Mouse (Mus musculus) lung, embryonic 16.5 days (tissue): Measurements from ENCODE around the gene Tmem9. TPM values are rescaled to one million over a fixed set of nuclear protein-coding genes. Genes with fewer than 3 reads are reported as not detected.

Experiments
- ATAC-seq: fragments of 200-750 bp; cut with Nextera tagmentation; 2 replicates; pipeline ENCODE4 v1.8.0; 2017; ENCODE audit warnings: low read depth, mild to moderate bottlenecking, moderate library complexity
- H3K27ac ChIP-seq: fragments of 300-500 bp; sonication (generic); 2 replicates; pipeline ENCODE4 v1.5.1; 2014; ENCODE audit warnings: mild to moderate bottlenecking, control low read depth, low read length
- H3K27me3 ChIP-seq: fragments of 300-500 bp; sonication (generic); 2 replicates; pipeline ENCODE4 v1.6.1; 2014; ENCODE audit warnings: low read depth, low read length, mixed read lengths; ENCODE audit not compliant: control insufficient read depth, insufficient read depth
- H3K36me3 ChIP-seq: fragments of 300-500 bp; sonication (generic); 2 replicates; pipeline ENCODE4 v1.6.1; 2014; ENCODE audit warnings: low read length; ENCODE audit not compliant: control insufficient read depth, insufficient read depth
- H3K4me1 ChIP-seq: fragments of 300-500 bp; sonication (generic); replicated peaks from 2 replicates; pipeline ENCODE4 v1.6.1; 2014; ENCODE audit warnings: low read length, mixed read lengths; ENCODE audit not compliant: control insufficient read depth, insufficient read depth
- H3K4me2 ChIP-seq: fragments of 300-500 bp; sonication (generic); 2 replicates; pipeline ENCODE4 v1.6.1; 2014; ENCODE audit warnings: low read depth, low read length, control low read depth
- H3K4me3 ChIP-seq: fragments of 300-500 bp; sonication (generic); 2 replicates; pipeline ENCODE4 v1.5.1; 2014; ENCODE audit warnings: mild to moderate bottlenecking, low read length, control low read depth
- H3K9ac ChIP-seq: fragments of 300-500 bp; sonication (generic); 2 replicates; pipeline ENCODE4 v1.6.1; 2014; ENCODE audit warnings: low read length, control low read depth
- H3K9me3 ChIP-seq: fragments of 300-500 bp; sonication (generic); 2 replicates; pipeline ENCODE4 v1.6.1; 2016; ENCODE audit warnings: low read length; ENCODE audit not compliant: control insufficient read depth
- WGBS: fragments of 180-500 bp; shearing (Covaris S2); extraction: QIAGEN DNeasy Blood & Tissue Kit; methylation state at CpG from one replicate; pipeline ENCODE4 v1.1.7; 2014; 5-methylcytosine and 5-hydroxymethylcytosine counted together
- polyA plus RNA-seq: library from polyadenylated mRNA; unstranded; fragments of >200 nt; fragmentation: Nextera tagmentation; extraction: Ambion mirVana; gene quantifications from 2 replicates; pipeline ENCODE4 v1.2.1, GENCODE M21; 2015

Gene Tmem9
- polyA plus RNA-seq, 1 experiment from 2014 or later, result 171 TPM

GRCm38 (mm10) chr1:136061041-136061789 lies 53.3 kb downstream of the Tmem9 start:
- Histone ChIP-seq H3K4me2 (no peak overlapping the region), H3K36me3 (no peaks in the 10 kb centered on the region), H3K9ac (no peak overlapping the region), H3K27ac (no peak overlapping the region), H3K4me1 (no peaks in the 10 kb centered on the region), H3K9me3 (no peaks in the 10 kb centered on the region), H3K4me3 (no peak overlapping the region), H3K27me3 (no peaks in the 10 kb centered on the region)
- ATAC-seq, result no peak
- WGBS, result 55% methylated on average over 9 of the region's 9 CpGs

GRCm38 (mm10) chr1:136061790-136062141 lies 53.8 kb downstream of the Tmem9 start:
- Histone ChIP-seq H3K27me3 (no peaks in the 10 kb centered on the region), H3K27ac (no peak overlapping the region), H3K4me1 (no peaks in the 10 kb centered on the region), H3K36me3 (no peaks in the 10 kb centered on the region), H3K9ac (no peak overlapping the region), H3K4me3 (no peak overlapping the region), H3K9me3 (no peaks in the 10 kb centered on the region), H3K4me2 (no peak overlapping the region)
- ATAC-seq, result no peak
- 86% methylated on average over 7 of the region's 7 CpGs for WGBS

GRCm38 (mm10) chr1:136063991-136064390 lies 56.0 kb downstream of the Tmem9 start:
- Histone ChIP-seq H3K9me3 (no peaks in the 10 kb centered on the region), H3K4me2 (no peak overlapping the region), H3K4me3 (no peak overlapping the region), H3K36me3 (no peaks in the 10 kb centered on the region), H3K4me1 (no peaks in the 10 kb centered on the region), H3K27ac (no peak overlapping the region), H3K27me3 (no peaks in the 10 kb centered on the region), H3K9ac (no peak overlapping the region)
- ATAC-seq, result no peak
- 56% methylated on average over 5 of the region's 5 CpGs for WGBS

GRCm38 (mm10) chr1:136066621-136067020 lies 58.7 kb downstream of the Tmem9 start:
- no peak for ATAC-seq
- WGBS, result 69% methylated on average over 1 of the region's 1 CpGs
- no peak overlapping the region for H3K9ac ChIP-seq
- H3K4me2 ChIP-seq, result no peak overlapping the region
- no peaks in the 10 kb centered on the region for H3K27me3 ChIP-seq
- no peaks in the 10 kb centered on the region for H3K9me3 ChIP-seq
- no peaks in the 10 kb centered on the region for H3K36me3 ChIP-seq
- H3K4me3 ChIP-seq, result no peak overlapping the region
- H3K4me1 ChIP-seq, result no peaks in the 10 kb centered on the region
- H3K27ac ChIP-seq, result no peak overlapping the region

GRCm38 (mm10) chr1:136067579-136067978 lies 59.6 kb downstream of the Tmem9 start:
- no peak for ATAC-seq
- Histone ChIP-seq H3K4me2 (no peak overlapping the region), H3K36me3 (no peaks in the 10 kb centered on the region), H3K9me3 (no peaks in the 10 kb centered on the region), H3K9ac (no peak overlapping the region), H3K27me3 (no peaks in the 10 kb centered on the region), H3K4me1 (no peaks in the 10 kb centered on the region), H3K27ac (no peak overlapping the region), H3K4me3 (no peak overlapping the region)
- 42% methylated on average over 3 of the region's 3 CpGs for WGBS

- no peak overlapping the region for H3K27ac ChIP-seq
- H3K4me2 ChIP-seq, result no peak overlapping the region
- no peaks in the 10 kb centered on the region for H3K9me3 ChIP-seq
- H3K4me1 ChIP-seq, result 0 out of 2 replicates have a peak, but pooled peaks cover 3% of the 10 kb centered on the region
- H3K27me3 ChIP-seq, result peaks cover 6% of the 10 kb centered on the region; the same call in 1 of the 2 replicates
- no peak for ATAC-seq
- WGBS, result 5% methylated on average over 3 of the region's 3 CpGs
- no peaks in the 10 kb centered on the region for H3K36me3 ChIP-seq
- no peak overlapping the region for H3K9ac ChIP-seq
- H3K4me3 ChIP-seq, result no peak overlapping the region
These were observed 68.1 kb downstream of the Tmem9 start for GRCm38 (mm10) chr1:136076086-136076485.

GRCm38 (mm10) chr1:136077656-136078055 lies 69.7 kb downstream of the Tmem9 start:
- 50% methylated on average over 4 of the region's 4 CpGs for WGBS

GRCm38 (mm10) chr1:136081161-136081560 lies 73.2 kb downstream of the Tmem9 start:
- 75% methylated on average over 1 of the region's 1 CpGs for WGBS
- no peak overlapping the region for H3K4me2 ChIP-seq
- no peak for ATAC-seq
- peaks cover 6% of the 10 kb centered on the region; the same call in 1 of the 2 replicates for H3K27me3 ChIP-seq
- H3K9ac ChIP-seq, result no peak overlapping the region
- no peak overlapping the region for H3K27ac ChIP-seq
- H3K4me1 ChIP-seq, result peaks cover 3% of the 10 kb centered on the region; the same call in 1 of the 2 replicates
- H3K9me3 ChIP-seq, result peaks cover 7% of the 10 kb centered on the region; the same call in 1 of the 2 replicates
- no peaks in the 10 kb centered on the region for H3K36me3 ChIP-seq
- H3K4me3 ChIP-seq, result no peak overlapping the region

More at GRCm38 (mm10) chr1:136077656-136078055, 69.7 kb downstream of the Tmem9 start:
- H3K4me2 ChIP-seq, result no peak overlapping the region
- H3K4me3 ChIP-seq, result no peak overlapping the region
- H3K9ac ChIP-seq, result no peak overlapping the region
- no peaks in the 10 kb centered on the region for H3K36me3 ChIP-seq
- no peak for ATAC-seq
- H3K27me3 ChIP-seq, result peaks cover 6% of the 10 kb centered on the region; the same call in 1 of the 2 replicates
- H3K4me1 ChIP-seq, result 0 out of 2 replicates have a peak, but pooled peaks cover 3% of the 10 kb centered on the region
- peaks cover 7% of the 10 kb centered on the region; the same call in 1 of the 2 replicates for H3K9me3 ChIP-seq
- no peak overlapping the region for H3K27ac ChIP-seq
